Mouse (Mus musculus) brain, embryonic 14.5 days (tissue): ENCODE measurements around the gene Uchl3.

ENCODE experiments used
- CTCF ChIP-seq: fragments of 200-500 bp; IDR thresholded peaks from 2 replicates; pipeline ENCODE4 v1.5.1; 2012; ENCODE audit warnings: inconsistent platforms, mild to moderate bottlenecking, moderate library complexity, borderline replicate concordance; ENCODE audit not compliant: insufficient read depth, insufficient read length; ENCODE audit errors: extremely low read depth
- POLR2A ChIP-seq: fragments of 200-500 bp; IDR thresholded peaks from 2 replicates; pipeline ENCODE4 v1.6.1; 2012; ENCODE audit warnings: mild to moderate bottlenecking, inconsistent platforms, borderline replicate concordance; ENCODE audit not compliant: poor library complexity, insufficient read depth, insufficient read length, severe bottlenecking; ENCODE audit errors: extremely low read depth

DNA sequence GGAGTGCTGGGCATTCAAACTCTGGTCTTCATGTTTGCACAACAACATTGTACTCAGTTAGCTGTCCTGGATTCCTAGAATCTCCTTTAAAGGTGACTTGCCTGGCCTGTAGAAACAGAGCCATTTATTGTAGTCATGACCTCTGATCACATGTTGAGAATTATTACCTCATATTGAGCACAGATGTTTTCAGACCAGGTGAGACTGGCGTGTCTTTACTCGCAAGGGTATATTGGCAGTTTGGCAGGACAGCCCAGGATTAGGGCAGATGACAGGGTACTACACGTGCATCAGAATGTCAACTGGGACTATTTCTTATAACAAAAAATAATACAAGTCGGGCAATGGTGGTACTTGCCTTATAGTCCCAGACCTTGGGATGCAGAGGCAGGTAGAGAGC lies 3.2 kb upstream of the Uchl3 start:
- no peak for TF ChIP-seq CTCF
- no peak for TF ChIP-seq POLR2A
